Comparison of ENCODE assay signal across 10 mouse cellular contexts in genomic region chr10:87057500-87058250, GRCm38 (mm10). TPM values are rescaled to one million over a fixed set of nuclear protein-coding genes. Genes with fewer than 3 reads are reported as not detected.
A peak's percentile ranks its signal among the peaks of the same experiment; 100 is the strongest.
DNase-seq lines count a peak whose midpoint lies in the region; ATAC-seq and TF ChIP-seq lines count a peak whose summit lies in the region.
"Had no signal": no experiment of that assay in that cellular context is flagged by ENCODE, and none has a peak within 500 bp of the region (broad histone marks: within the 10 kb centered on the region; RNA-seq: fewer than 3 reads in every experiment).

TSS of gene 1700113H08Rik (plus strand) at chr10:87058045.

- H3K4me3 ChIP-seq in kidney, embryonic 14.5 days (ENCODE audit: low read length), result peak within 1 kb of the TSS; percentile 44
- H3K4me3 ChIP-seq in forebrain, embryonic 10.5 days, result peak within 1 kb of the TSS; percentile 54
- H3K4me3 ChIP-seq in layer of hippocampus, adult 2 months, result peak within 1 kb of the TSS; percentile 44
- peak within 1 kb of the TSS; percentile 54 for H3K4me3 ChIP-seq in midbrain, embryonic 10.5 days

- no peak; the same call in 1 of the 2 replicates for ATAC-seq in kidney, embryonic 14.5 days (ENCODE audit: low FRiP score, low TSS enrichment)

- H3K9ac ChIP-seq in kidney, embryonic 14.5 days (ENCODE audit: low read depth, low read length), result peak within 1 kb of the TSS; percentile 32; the same call in 1 of the 2 replicates

- TF ChIP-seq CTCF in layer of hippocampus, adult 2 months (conservative IDR thresholded peaks at IDR 0.05), result peak; percentile 76

- 10% methylated on average over 15 of the region's 15 CpGs for WGBS in kidney, embryonic 14.5 days
- 7% methylated on average over 15 of the region's 15 CpGs for WGBS in forebrain, embryonic 10.5 days
- WGBS in midbrain, embryonic 10.5 days, result 7% methylated on average over 15 of the region's 15 CpGs

- H3K4me2 ChIP-seq in kidney, embryonic 14.5 days (replicated peaks; ENCODE audit: low read depth, low read length), result peak within 1 kb of the TSS; percentile 78

- no peaks in the 10 kb centered on the region for H3K36me3 ChIP-seq in kidney, embryonic 14.5 days (ENCODE audit: control insufficient read depth, insufficient read depth, low read length)
- no peaks in the 10 kb centered on the region for H3K36me3 ChIP-seq in forebrain, embryonic 10.5 days (replicated peaks)
- H3K36me3 ChIP-seq in midbrain, embryonic 10.5 days, result no peaks in the 10 kb centered on the region

- H3K9me3 ChIP-seq in kidney, embryonic 14.5 days (ENCODE audit: control insufficient read depth, low read length), result no peaks in the 10 kb centered on the region
- H3K9me3 ChIP-seq in forebrain, embryonic 10.5 days, result no peaks in the 10 kb centered on the region
- no peaks in the 10 kb centered on the region for H3K9me3 ChIP-seq in midbrain, embryonic 10.5 days (replicated peaks)

- DNase-seq in kidney, adult 9 months, result no peak
- peak; percentile 3 for DNase-seq in adipocyte (ENCODE audit: low spot score)
- DNase-seq in forebrain, embryonic 10.5 days (ENCODE audit: extremely low spot score, low spot score), result no peak
- peak in 1 of 2 experiments; percentile 24 for DNase-seq in layer of hippocampus, adult 2 months (ENCODE audit: low spot score in 2 of 2)
- DNase-seq in midbrain, embryonic 10.5 days (ENCODE audit: low spot score), result peak; percentile 71
- peak; percentile 18 for DNase-seq in thymus, postnatal 4 days
- DNase-seq in urinary bladder, adult 2 months (ENCODE audit: low spot score), result no peak

- 0 out of 2 replicates have a peak, but pooled peaks cover 5% of the 10 kb centered on the region for H3K4me1 ChIP-seq in kidney, embryonic 14.5 days (ENCODE audit: control insufficient read depth, insufficient read depth, low read length)
- H3K4me1 ChIP-seq in forebrain, embryonic 10.5 days, result peaks cover 41% of the 10 kb centered on the region
- H3K4me1 ChIP-seq in midbrain, embryonic 10.5 days, result peaks cover 51% of the 10 kb centered on the region

- peaks cover 6% of the 10 kb centered on the region; the same call in 1 of the 2 replicates for H3K27me3 ChIP-seq in kidney, embryonic 14.5 days (ENCODE audit: control insufficient read depth, insufficient read depth, low read length)
- H3K27me3 ChIP-seq in forebrain, embryonic 10.5 days (ENCODE audit: poor library complexity, severe bottlenecking), result peaks cover 23% of the 10 kb centered on the region
- peaks cover 32% of the 10 kb centered on the region for H3K27me3 ChIP-seq in midbrain, embryonic 10.5 days (ENCODE audit: low read depth, poor library complexity, severe bottlenecking)

- H3K27ac ChIP-seq in kidney, embryonic 14.5 days (ENCODE audit: low read depth, low read length), result no peak within 1 kb of the TSS
- H3K27ac ChIP-seq in forebrain, embryonic 10.5 days, result peak within 1 kb of the TSS; percentile 88
- H3K27ac ChIP-seq in layer of hippocampus, adult 2 months, result peak within 1 kb of the TSS; percentile 93
- peak within 1 kb of the TSS; percentile 92 for H3K27ac ChIP-seq in midbrain, embryonic 10.5 days (replicated peaks)

RNA-seq across cellular contexts. Expression of gene 1700113H08Rik, which starts in this region (rescaled TPM):
- not detected in 2 replicates for polyA plus RNA-seq in kidney, embryonic 14.5 days (2014; fragmentation: Nextera tagmentation; extraction: Ambion mirVana)
- not detected in 2 replicates for polyA plus RNA-seq in forebrain, embryonic 10.5 days (2016; fragmentation: Nextera tagmentation; extraction: Ambion mirVana)
- total RNA-seq in layer of hippocampus, adult 2 months (2021), result not detected
- polyA plus RNA-seq in midbrain, embryonic 10.5 days (2016; fragmentation: Nextera tagmentation; extraction: Ambion mirVana), result 0.20 and 0.36 TPM in 2 replicates
- polyA plus RNA-seq in urinary bladder, adult 2 months (2012; rRNA removed), result 0.14 TPM in 1 of 2 replicates, not detected in the other
- total RNA-seq: adrenal gland, adult 18-20 months; layer of hippocampus, adult 8-10 months had no signal

Comparison
In these comparisons a context has a peak if more than half of its experiments do, and no peak if none do; other contexts are left out.
1. Peak in DNase-seq, H3K4me3 ChIP-seq and H3K27ac ChIP-seq in midbrain, embryonic 10.5 days; RNA of the gene not detected or under 1 TPM.
2. DNase-seq: peak in adipocyte (single experiment) and thymus, postnatal 4 days (single experiment); none in kidney, adult 9 months (single experiment), forebrain, embryonic 10.5 days (single experiment) and urinary bladder, adult 2 months (single experiment).
3. Peak in every context shown above with its lines, with median percentiles within 50 percentile points of each other: H3K4me3 ChIP-seq.